Mouse (Mus musculus): ENCODE data around the gene Ucp1. TPM values are rescaled to one million over a fixed set of nuclear protein-coding genes. Genes with fewer than 3 reads are reported as not detected.
A peak's percentile ranks its signal among the peaks of the same experiment; 100 is the strongest.
"Not testable (repeated sequence)": the region's sequence is repeated elsewhere in the genome, so short reads cannot be mapped to it uniquely, and the experiment has no call there.

The Ucp1 gene
- polyA plus RNA-seq, 1 experiment, result 5,913 TPM

- Histone ChIP-seq H3K4me3 (ENCODE audit: insufficient read depth, low read depth, low read length) (no peak overlapping the region), H3K4me1 (ENCODE audit: control insufficient read depth, insufficient read depth, insufficient read length, low read length) (no peaks in the 10 kb centered on the region), H3K27ac (replicated peaks; ENCODE audit: low read depth, low read length) (no peak overlapping the region)
Measured at GRCm38 (mm10) chr8:83309836-83310235, 19.7 kb downstream of the Ucp1 start.

- not testable (repeated sequence) for H3K4me1 ChIP-seq (ENCODE audit: control insufficient read depth, insufficient read depth, insufficient read length, low read length); H3K4me3 ChIP-seq (ENCODE audit: insufficient read depth, low read depth, low read length); H3K27ac ChIP-seq (replicated peaks; ENCODE audit: low read depth, low read length)
Measured at GRCm38 (mm10) chr8:83315084-83315483, 24.9 kb downstream of the Ucp1 start.

DNA sequence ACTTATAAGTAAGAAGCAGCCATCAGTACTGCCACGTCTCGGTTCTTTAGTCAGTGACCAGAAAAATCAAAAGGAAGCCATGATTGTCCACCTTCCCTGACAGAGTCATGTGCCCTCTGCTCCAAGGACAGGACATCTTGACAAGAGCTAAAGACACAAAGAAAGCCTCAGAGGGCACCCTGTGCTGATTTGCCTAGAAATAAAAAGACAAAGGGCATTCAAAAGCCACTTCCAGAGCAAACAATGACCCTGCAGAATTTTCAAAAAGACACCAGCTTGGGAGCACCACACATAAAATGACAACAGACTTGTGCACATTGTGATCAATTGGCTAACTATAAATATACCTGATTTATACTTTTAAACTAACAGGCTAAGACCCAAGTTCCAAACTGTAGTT, 25.5 kb downstream of the Ucp1 start:
- no peak overlapping the region for H3K27ac ChIP-seq (replicated peaks; ENCODE audit: low read depth, low read length)

GRCm38 (mm10) chr8:83320543-83320942, 30.4 kb downstream of the Ucp1 start:
- no peak overlapping the region for H3K4me3 ChIP-seq (ENCODE audit: insufficient read depth, low read depth, low read length)
- no peaks in the 10 kb centered on the region for H3K4me1 ChIP-seq (ENCODE audit: control insufficient read depth, insufficient read depth, insufficient read length, low read length)
- no peak overlapping the region for H3K27ac ChIP-seq (replicated peaks; ENCODE audit: low read depth, low read length)

More for the DNA sequence above, 25.5 kb downstream of the Ucp1 start:
- Histone ChIP-seq H3K4me3 (ENCODE audit: insufficient read depth, low read depth, low read length) (no peak overlapping the region), H3K4me1 (ENCODE audit: control insufficient read depth, insufficient read depth, insufficient read length, low read length) (no peaks in the 10 kb centered on the region)

- H3K27ac ChIP-seq (replicated peaks; ENCODE audit: low read depth, low read length), result no peak overlapping the region
- H3K4me1 ChIP-seq (ENCODE audit: control insufficient read depth, insufficient read depth, insufficient read length, low read length), result no peaks in the 10 kb centered on the region
- no peak overlapping the region for H3K4me3 ChIP-seq (ENCODE audit: insufficient read depth, low read depth, low read length)
Measured at GRCm38 (mm10) chr8:83322374-83322773, 32.2 kb downstream of the Ucp1 start.

GRCm38 (mm10) chr8:83323056-83323455, 32.9 kb downstream of the Ucp1 start:
- Histone ChIP-seq H3K27ac (replicated peaks; ENCODE audit: low read depth, low read length) (no peak overlapping the region), H3K4me1 (ENCODE audit: control insufficient read depth, insufficient read depth, insufficient read length, low read length) (no peaks in the 10 kb centered on the region), H3K4me3 (ENCODE audit: insufficient read depth, low read depth, low read length) (no peak overlapping the region)

DNA sequence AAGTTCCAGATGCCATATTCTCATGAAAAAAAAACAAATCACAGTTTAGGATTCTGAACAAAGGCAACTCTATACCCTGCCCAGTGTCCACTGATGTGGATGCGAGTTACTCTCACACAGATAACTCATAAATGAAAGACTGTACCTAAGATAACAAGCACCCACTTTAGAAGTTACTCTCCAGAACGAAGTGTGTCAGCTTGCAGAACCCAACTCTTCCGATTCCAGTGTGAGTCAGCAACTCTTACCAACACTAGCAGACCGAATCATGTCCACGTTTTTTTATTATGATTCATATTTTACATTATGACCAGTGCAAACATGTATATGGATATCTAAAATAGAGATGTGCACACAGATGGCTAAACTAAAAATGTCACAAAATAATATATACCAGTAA, 37.7 kb downstream of the Ucp1 start:
- Histone ChIP-seq H3K4me1 (ENCODE audit: control insufficient read depth, insufficient read depth, insufficient read length, low read length) (no peaks in the 10 kb centered on the region), H3K4me3 (ENCODE audit: insufficient read depth, low read depth, low read length) (no peak overlapping the region), H3K27ac (replicated peaks; ENCODE audit: low read depth, low read length) (no peak overlapping the region)

GRCm38 (mm10) chr8:83331567-83331898, 41.4 kb downstream of the Ucp1 start:
- Histone ChIP-seq H3K4me3 (ENCODE audit: insufficient read depth, low read depth, low read length) (peak overlapping the region; percentile 83), H3K27ac (replicated peaks; ENCODE audit: low read depth, low read length) (peak overlapping the region; percentile 9; the same call in 1 of the 2 replicates), H3K4me1 (ENCODE audit: control insufficient read depth, insufficient read depth, insufficient read length, low read length) (no peaks in the 10 kb centered on the region)

DNA sequence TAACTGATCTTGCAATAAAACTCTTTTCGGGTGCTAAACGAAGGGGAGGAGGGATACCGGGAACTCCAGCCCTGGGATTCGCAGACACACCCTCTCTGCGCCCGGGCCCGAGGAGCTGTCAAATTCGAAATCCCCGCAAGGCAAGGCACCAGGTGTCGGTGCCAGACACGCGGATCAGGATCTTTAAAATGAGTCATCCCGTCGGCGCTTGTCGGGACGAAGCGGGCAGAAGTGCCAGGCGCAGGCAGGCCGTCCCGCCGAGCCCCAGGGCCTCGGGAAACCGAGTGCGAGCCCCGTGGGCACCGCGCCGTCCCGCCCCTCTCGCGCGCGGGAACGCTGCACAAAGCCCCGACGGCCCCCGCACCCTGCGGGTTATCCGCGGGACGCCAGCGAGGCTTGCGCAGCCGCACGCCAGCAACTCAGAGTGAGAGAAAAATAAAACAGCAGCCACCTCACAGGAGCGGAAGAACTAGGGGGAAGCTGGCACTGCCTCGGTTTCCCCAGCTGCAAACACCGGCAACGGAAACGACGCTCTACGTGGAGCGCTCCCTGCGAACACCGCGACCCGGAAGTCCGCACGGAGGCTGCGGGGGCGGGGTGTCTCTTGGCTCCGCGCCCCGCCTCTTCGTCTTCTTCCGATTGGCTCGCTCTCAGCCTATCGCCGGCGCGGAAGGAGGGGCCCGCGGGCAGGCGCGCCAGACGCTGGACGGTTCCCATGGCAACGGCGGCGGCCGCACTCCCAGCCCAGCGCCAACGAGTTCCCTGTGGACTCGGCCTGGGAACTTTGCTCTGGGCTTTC, 41.9 kb downstream of the Ucp1 start, which contains the start of gene Elmod2:
Gene Elmod2, minus strand, starts transcription at position 588 of the 799 bp plus-strand sequence.
- peak within 1 kb of the TSS; percentile 83 for H3K4me3 ChIP-seq (ENCODE audit: insufficient read depth, low read depth, low read length)
- H3K4me1 ChIP-seq (ENCODE audit: control insufficient read depth, insufficient read depth, insufficient read length, low read length), result no peaks in the 10 kb centered on the region
- peak within 1 kb of the TSS; percentile 84 for H3K27ac ChIP-seq (replicated peaks; ENCODE audit: low read depth, low read length)

DNA sequence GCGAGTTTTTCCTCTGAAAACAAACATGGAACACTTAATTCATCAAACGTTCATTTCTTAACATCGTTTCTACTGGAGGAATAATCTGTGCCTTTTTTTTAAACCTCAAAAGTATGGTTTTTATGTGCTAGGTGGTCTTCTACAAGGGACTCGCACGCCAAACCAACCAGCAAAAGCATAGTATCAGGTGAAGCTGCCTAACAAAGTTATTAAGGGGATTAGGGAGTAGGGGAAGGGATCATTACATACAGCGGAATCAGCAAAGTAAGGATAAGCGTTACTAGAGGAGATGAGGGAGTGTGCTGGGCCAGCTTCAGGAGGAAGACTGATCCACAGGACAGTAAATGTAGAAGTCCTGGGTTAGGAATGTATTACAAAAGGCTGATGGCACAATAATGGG, 42.7 kb downstream of the Ucp1 start:
- Histone ChIP-seq H3K4me1 (ENCODE audit: control insufficient read depth, insufficient read depth, insufficient read length, low read length) (no peaks in the 10 kb centered on the region), H3K27ac (replicated peaks; ENCODE audit: low read depth, low read length) (peak overlapping the region; percentile 84), H3K4me3 (ENCODE audit: insufficient read depth, low read depth, low read length) (peak overlapping the region; percentile 53)

GRCm38 (mm10) chr8:83342076-83342475, 51.9 kb downstream of the Ucp1 start:
- Histone ChIP-seq H3K27ac (replicated peaks; ENCODE audit: low read depth, low read length) (no peak overlapping the region), H3K4me3 (ENCODE audit: insufficient read depth, low read depth, low read length) (no peak overlapping the region), H3K4me1 (ENCODE audit: control insufficient read depth, insufficient read depth, insufficient read length, low read length) (no peaks in the 10 kb centered on the region)

- Histone ChIP-seq H3K4me3 (ENCODE audit: insufficient read depth, low read depth, low read length) (no peak overlapping the region), H3K27ac (replicated peaks; ENCODE audit: low read depth, low read length) (no peak overlapping the region), H3K4me1 (ENCODE audit: control insufficient read depth, insufficient read depth, insufficient read length, low read length) (no peaks in the 10 kb centered on the region)
Measured at GRCm38 (mm10) chr8:83342693-83343092, 52.5 kb downstream of the Ucp1 start.

Other genes with a start within 250 kb of the Ucp1 start
- 1.2 and 3.1 TPM in 2 replicates for gene Tbc1d9, start 125.0 kb upstream of the Ucp1 start, polyA plus RNA-seq (2012; ENCODE audit: insufficient read depth, insufficient read length, missing spikeins)
- not detected in 2 replicates for gene Gm10645, start 124.2 kb upstream of the Ucp1 start, polyA plus RNA-seq (2012; ENCODE audit: insufficient read depth, insufficient read length, missing spikeins)
- 12.5 and 13.6 TPM in 2 replicates for gene Elmod2, start 42.1 kb downstream of the Ucp1 start, polyA plus RNA-seq (2012; ENCODE audit: insufficient read depth, insufficient read length, missing spikeins)
- gene Mgat4d, start 58.1 kb downstream of the Ucp1 start, polyA plus RNA-seq (2012; ENCODE audit: insufficient read depth, insufficient read length, missing spikeins), result not detected in 2 replicates
- not detected in 2 replicates for gene Clgn, start 99.5 kb downstream of the Ucp1 start, polyA plus RNA-seq (2012; ENCODE audit: insufficient read depth, insufficient read length, missing spikeins)
- gene Scoc, start 168.0 kb downstream of the Ucp1 start, polyA plus RNA-seq (2012; ENCODE audit: insufficient read depth, insufficient read length, missing spikeins), result 136 and 154 TPM in 2 replicates
- gene Olfr370, start 245.4 kb downstream of the Ucp1 start, polyA plus RNA-seq (2012; ENCODE audit: insufficient read depth, insufficient read length, missing spikeins), result not detected in 2 replicates

All from brown adipose tissue, adult 24 weeks (tissue).